Mouse (Mus musculus) neural tube, embryonic 13.5 days (tissue): ENCODE data around the gene Gm3173. TPM values are rescaled to one million over a fixed set of nuclear protein-coding genes. Genes with fewer than 3 reads are reported as not detected.
"Not testable (repeated sequence)": the region's sequence is repeated elsewhere in the genome, so short reads cannot be mapped to it uniquely, and the experiment has no call there.

Experiments
- ATAC-seq: fragments of 200-750 bp; cut with Nextera tagmentation; 2 replicates; pipeline ENCODE4 v1.8.0; 2017; ENCODE audit warnings: low read depth, mild to moderate bottlenecking, moderate TSS enrichment, moderate library complexity
- H3K27ac ChIP-seq: fragments of 300-500 bp; sonication (generic); replicated peaks from 2 replicates; pipeline ENCODE4 v1.5.1; 2015; ENCODE audit warnings: moderate library complexity, mild to moderate bottlenecking, inconsistent platforms
- H3K27me3 ChIP-seq: fragments of 300-500 bp; sonication (generic); 2 replicates; pipeline ENCODE4 v1.6.1; 2015; ENCODE audit warnings: mild to moderate bottlenecking, inconsistent platforms
- H3K36me3 ChIP-seq: fragments of 300-500 bp; sonication (generic); 2 replicates; pipeline ENCODE4 v1.6.1; 2015; ENCODE audit warnings: mild to moderate bottlenecking, inconsistent platforms
- H3K4me1 ChIP-seq: fragments of 300-500 bp; sonication (generic); replicated peaks from 2 replicates; pipeline ENCODE4 v1.6.1; 2015; ENCODE audit warnings: inconsistent platforms
- H3K4me2 ChIP-seq: fragments of 300-500 bp; sonication (generic); 2 replicates; pipeline ENCODE4 v1.6.1; 2015; ENCODE audit warnings: inconsistent platforms, mild to moderate bottlenecking, moderate library complexity
- H3K4me3 ChIP-seq: fragments of 300-500 bp; sonication (generic); 2 replicates; pipeline ENCODE4 v1.5.1; 2015; ENCODE audit warnings: mild to moderate bottlenecking, inconsistent platforms
- H3K9ac ChIP-seq: fragments of 300-500 bp; sonication (generic); 2 replicates; pipeline ENCODE4 v1.6.1; 2015; ENCODE audit warnings: moderate library complexity, mild to moderate bottlenecking, inconsistent platforms
- H3K9me3 ChIP-seq: fragments of 300-500 bp; sonication (generic); 2 replicates; pipeline ENCODE4 v1.6.1; 2016; ENCODE audit warnings: inconsistent platforms
- WGBS: fragments of 180-500 bp; shearing (Covaris S2); methylation state at CpG from one replicate; pipeline ENCODE4 v1.1.7; 2015; 5-methylcytosine and 5-hydroxymethylcytosine counted together
- polyA plus RNA-seq: library from polyadenylated mRNA; unstranded; fragments of >200 nt; fragmentation: Nextera tagmentation; extraction: Ambion mirVana; gene quantifications from 2 replicates; pipeline ENCODE4 v1.2.1, GENCODE M21; 2015

Gm3173 gene
- 1.4 TPM in 1 of 2 replicates, not detected in the other for polyA plus RNA-seq

- H3K27ac ChIP-seq, H3K4me1 ChIP-seq, H3K4me2 ChIP-seq, H3K27me3 ChIP-seq, ATAC-seq, H3K4me3 ChIP-seq, H3K36me3 ChIP-seq, H3K9ac ChIP-seq, H3K9me3 ChIP-seq: not testable (repeated sequence)
Measured at GRCm38 (mm10) chr14:4430692-4431091, at the start of gene Gm3173. Gm3173 (plus strand) TSS chr14:4430992.

- not testable (repeated sequence) for H3K9ac ChIP-seq, H3K9me3 ChIP-seq, H3K4me2 ChIP-seq, H3K4me3 ChIP-seq, H3K4me1 ChIP-seq, H3K27me3 ChIP-seq, H3K36me3 ChIP-seq, H3K27ac ChIP-seq, ATAC-seq
Measured at GRCm38 (mm10) chr14:4385606-4386005, 45.2 kb upstream of the Gm3173 start.

GRCm38 (mm10) chr14:4392841-4393530, 37.8 kb upstream of the Gm3173 start:
- not testable (repeated sequence) for H3K4me2 ChIP-seq, H3K27me3 ChIP-seq, H3K27ac ChIP-seq, H3K9ac ChIP-seq, ATAC-seq, H3K36me3 ChIP-seq, H3K9me3 ChIP-seq, H3K4me3 ChIP-seq, H3K4me1 ChIP-seq
- WGBS = 97% methylated on average over 4 of the region's 6 CpGs

GRCm38 (mm10) chr14:4397226-4397625, 33.6 kb upstream of the Gm3173 start, which contains the start of gene Gm3159:
Gm3159 (plus strand) TSS chr14:4397526.
- not testable (repeated sequence) for H3K4me2 ChIP-seq, H3K4me1 ChIP-seq, H3K9ac ChIP-seq, H3K9me3 ChIP-seq, H3K36me3 ChIP-seq, H3K4me3 ChIP-seq, ATAC-seq, H3K27ac ChIP-seq, H3K27me3 ChIP-seq
- 78% methylated on average over 1 of the region's 3 CpGs for WGBS

GRCm38 (mm10) chr14:4398624-4399023, 32.2 kb upstream of the Gm3173 start:
- not testable (repeated sequence) for H3K4me2 ChIP-seq, H3K4me1 ChIP-seq, H3K4me3 ChIP-seq, H3K36me3 ChIP-seq, H3K27ac ChIP-seq, H3K27me3 ChIP-seq, H3K9me3 ChIP-seq, H3K9ac ChIP-seq, ATAC-seq

- ATAC-seq, H3K27me3 ChIP-seq, H3K9ac ChIP-seq, H3K9me3 ChIP-seq, H3K4me2 ChIP-seq, H3K27ac ChIP-seq, H3K4me1 ChIP-seq, H3K36me3 ChIP-seq, H3K4me3 ChIP-seq: not testable (repeated sequence)
- WGBS = 84% methylated on average over 5 of the region's 5 CpGs
Measured at GRCm38 (mm10) chr14:4400115-4400789, 30.5 kb upstream of the Gm3173 start.

GRCm38 (mm10) chr14:4401245-4401644, 29.5 kb upstream of the Gm3173 start:
- H3K27me3 ChIP-seq, H3K36me3 ChIP-seq, H3K4me1 ChIP-seq, H3K4me2 ChIP-seq, H3K9ac ChIP-seq, H3K9me3 ChIP-seq, H3K27ac ChIP-seq, ATAC-seq, H3K4me3 ChIP-seq: not testable (repeated sequence)
- WGBS = 82% methylated on average over 5 of the region's 5 CpGs

GRCm38 (mm10) chr14:4403840-4404239, 27.0 kb upstream of the Gm3173 start:
- H3K9me3 ChIP-seq, H3K9ac ChIP-seq, H3K27me3 ChIP-seq, H3K27ac ChIP-seq, H3K4me1 ChIP-seq, H3K36me3 ChIP-seq, H3K4me2 ChIP-seq, ATAC-seq, H3K4me3 ChIP-seq: not testable (repeated sequence)

- not testable (repeated sequence) for H3K27me3 ChIP-seq, H3K4me3 ChIP-seq, H3K9ac ChIP-seq, ATAC-seq, H3K36me3 ChIP-seq, H3K9me3 ChIP-seq, H3K4me2 ChIP-seq, H3K4me1 ChIP-seq, H3K27ac ChIP-seq
- 70% methylated on average over 1 of the region's 1 CpGs for WGBS
Measured at GRCm38 (mm10) chr14:4409939-4410338, 20.9 kb upstream of the Gm3173 start.

GRCm38 (mm10) chr14:4414965-4415835, 15.6 kb upstream of the Gm3173 start, which contains the start of gene Gm3164:
Gm3164 (plus strand) TSS chr14:4415448.
- Histone ChIP-seq H3K4me3 (peak within 1 kb of the TSS; percentile 45), H3K4me2 (peak within 1 kb of the TSS; percentile 56), H3K9ac (peak within 1 kb of the TSS; percentile 69)
- not testable (repeated sequence) for H3K4me1 ChIP-seq, H3K9me3 ChIP-seq, ATAC-seq, H3K27ac ChIP-seq, H3K36me3 ChIP-seq, H3K27me3 ChIP-seq
- WGBS = under 1% methylated on average over 32 of the region's 59 CpGs

GRCm38 (mm10) chr14:4481445-4481844, 50.7 kb downstream of the Gm3173 start, which contains the start of gene Gm3182:
Gm3182 (plus strand) TSS chr14:4481745.
- WGBS = 89% methylated on average over 1 of the region's 2 CpGs
- H3K36me3 ChIP-seq = not testable (repeated sequence)

GRCm38 (mm10) chr14:4499425-4499824, 68.6 kb downstream of the Gm3173 start:
- not testable (repeated sequence) for ATAC-seq, H3K27me3 ChIP-seq, H3K36me3 ChIP-seq, H3K9me3 ChIP-seq, H3K27ac ChIP-seq, H3K4me1 ChIP-seq
- H3K9ac ChIP-seq = 0 out of 2 replicates have a peak overlapping the region, but pooled peaks have one; percentile 41
- 4% methylated on average over 15 of the region's 25 CpGs for WGBS
- H3K4me2 ChIP-seq = peak overlapping the region; percentile 54
- peak overlapping the region; percentile 35 for H3K4me3 ChIP-seq

More at GRCm38 (mm10) chr14:4481445-4481844, 50.7 kb downstream of the Gm3173 start, which contains the start of gene Gm3182:
- ATAC-seq, H3K4me1 ChIP-seq, H3K9me3 ChIP-seq, H3K4me3 ChIP-seq, H3K27ac ChIP-seq, H3K9ac ChIP-seq, H3K27me3 ChIP-seq, H3K4me2 ChIP-seq: not testable (repeated sequence)
